Mouse (Mus musculus): Measurements from ENCODE around the gene Csf3.

Gene Csf3

DNA sequence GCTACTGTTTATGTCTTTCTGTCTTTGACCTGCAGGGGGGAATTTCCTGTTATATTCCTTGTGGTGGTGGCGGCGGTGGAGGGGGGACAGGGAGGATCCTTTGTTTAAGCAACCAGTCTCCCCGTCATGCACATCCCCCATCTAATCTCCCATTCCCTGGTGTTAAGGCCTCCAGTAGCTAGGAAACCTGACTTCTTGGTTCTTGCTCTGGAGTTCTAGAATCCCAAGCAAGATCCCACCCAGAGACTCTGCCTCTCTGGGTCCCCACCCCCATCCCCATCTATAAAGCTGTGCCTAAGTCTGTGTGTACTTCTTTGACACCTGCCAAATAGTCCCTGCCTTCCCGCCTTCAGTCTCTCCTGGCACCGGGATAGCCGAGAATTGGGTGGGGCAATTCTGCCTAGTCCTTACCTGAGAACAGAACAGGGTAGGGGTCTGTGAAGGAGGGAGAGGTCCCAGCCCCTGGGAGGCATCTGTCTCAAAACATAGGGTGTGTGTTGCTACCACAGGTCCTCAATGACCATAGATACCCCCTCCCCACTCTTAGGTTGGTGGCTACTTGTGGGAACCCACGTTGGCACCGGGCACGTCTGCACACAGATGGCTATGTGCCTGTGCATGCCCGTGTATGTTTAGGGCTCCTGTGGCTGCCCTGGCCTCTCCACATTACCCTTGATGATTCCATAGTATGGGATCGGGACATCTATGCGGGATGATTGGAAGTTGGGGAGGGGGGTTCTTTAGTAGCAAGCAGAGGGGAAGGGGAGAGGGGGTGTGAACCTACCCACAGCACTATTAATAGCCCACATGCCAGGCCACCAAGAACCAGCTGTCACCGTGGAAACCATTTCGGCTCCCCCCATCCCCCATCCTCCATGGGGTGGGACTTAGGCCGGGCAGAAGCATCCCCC is 47.7 kb downstream of the Csf3 start:
- no peak for DNase-seq (ENCODE audit: low read depth)

DNA sequence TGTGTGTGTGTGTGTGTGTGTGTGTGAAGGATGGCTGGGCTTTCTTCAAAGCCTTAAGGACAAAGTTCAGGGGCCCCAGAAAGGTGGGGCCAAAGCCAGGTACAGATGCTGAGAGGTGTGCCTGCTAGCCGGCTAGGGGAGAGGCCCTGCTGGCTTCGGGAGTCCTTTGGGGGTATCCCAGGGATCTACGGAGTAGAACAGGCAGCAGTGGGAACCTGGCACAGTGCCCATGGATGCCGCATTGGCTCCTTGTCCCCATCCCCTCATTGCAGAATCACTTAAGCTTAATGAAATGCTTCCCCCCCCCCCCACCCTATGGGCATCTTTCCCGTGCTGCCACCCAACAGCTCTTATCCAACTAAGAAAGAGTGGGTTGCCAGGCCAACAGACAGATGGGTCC is 48.7 kb downstream of the Csf3 start:
- DNase-seq (ENCODE audit: low read depth): no peak

DNA sequence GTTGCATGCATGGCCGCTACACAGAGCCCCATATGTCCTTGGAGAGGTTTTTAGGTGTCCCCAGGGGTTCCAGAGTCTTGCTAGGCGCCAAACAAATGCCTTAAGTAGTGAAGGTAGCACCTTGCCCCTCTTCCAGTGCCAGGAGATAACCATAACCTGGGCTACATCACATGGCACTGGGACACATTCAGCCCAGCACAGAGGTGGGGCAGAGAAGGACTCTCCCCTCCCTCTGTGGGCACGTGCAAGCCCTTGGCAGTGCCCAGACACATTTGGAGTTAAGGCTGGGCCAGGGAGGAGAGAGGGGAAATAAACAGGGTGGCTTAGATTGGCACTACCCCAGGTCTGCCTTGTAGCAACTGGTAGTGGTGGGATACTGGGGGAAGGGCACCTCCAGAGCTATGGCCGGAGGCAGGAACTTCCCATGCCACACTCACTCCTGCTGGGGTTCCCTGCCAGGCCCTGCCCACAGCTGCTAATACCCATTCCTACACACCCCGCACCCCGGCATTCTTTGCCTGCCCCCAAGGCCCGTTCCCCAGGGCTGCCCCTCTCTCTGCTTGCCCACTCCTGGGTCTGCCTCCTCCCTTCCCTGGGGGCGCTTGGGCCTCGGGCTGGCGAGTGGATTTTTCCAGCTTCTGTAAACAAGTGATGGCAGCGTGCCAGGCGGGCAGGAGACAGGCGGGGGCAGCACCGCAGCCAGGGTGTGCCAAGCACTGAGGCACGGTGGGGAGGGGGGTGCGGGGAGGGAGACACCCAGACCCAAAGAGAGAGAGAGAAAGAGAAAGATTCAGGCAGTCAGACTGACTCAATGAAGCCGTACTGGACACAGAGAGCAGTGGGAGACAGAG is 49.5 kb downstream of the Csf3 start:
- no peak for DNase-seq (ENCODE audit: low read depth)

DNA sequence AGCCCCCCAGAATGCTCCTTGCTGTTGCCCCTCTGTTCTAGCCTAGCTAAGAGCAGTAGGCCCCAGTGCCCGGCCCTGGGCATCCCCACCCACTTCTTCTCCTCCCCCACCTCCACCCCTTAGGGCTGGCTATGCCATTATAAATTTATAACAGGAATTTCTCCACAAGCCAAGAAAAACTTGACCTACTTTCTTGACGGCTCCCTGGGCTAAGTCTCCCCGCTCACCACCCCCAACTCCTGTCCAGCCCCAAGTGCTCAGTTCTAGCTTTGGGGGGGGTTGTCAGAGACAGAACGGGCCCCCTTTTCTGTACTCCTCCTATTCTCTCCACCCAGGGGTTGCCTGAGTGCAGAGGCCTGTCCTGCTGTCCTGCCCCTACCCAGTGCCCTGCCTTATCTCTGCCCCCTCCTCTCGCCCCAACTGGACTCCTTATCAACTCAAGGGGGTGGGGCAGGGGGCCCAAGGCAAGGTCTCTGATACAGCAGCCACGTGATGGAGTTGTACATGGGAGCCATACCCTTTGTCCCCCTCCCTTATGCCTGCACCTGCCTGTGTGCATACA is 50.2 kb downstream of the Csf3 start:
- no peak for DNase-seq (ENCODE audit: low read depth)

DNA sequence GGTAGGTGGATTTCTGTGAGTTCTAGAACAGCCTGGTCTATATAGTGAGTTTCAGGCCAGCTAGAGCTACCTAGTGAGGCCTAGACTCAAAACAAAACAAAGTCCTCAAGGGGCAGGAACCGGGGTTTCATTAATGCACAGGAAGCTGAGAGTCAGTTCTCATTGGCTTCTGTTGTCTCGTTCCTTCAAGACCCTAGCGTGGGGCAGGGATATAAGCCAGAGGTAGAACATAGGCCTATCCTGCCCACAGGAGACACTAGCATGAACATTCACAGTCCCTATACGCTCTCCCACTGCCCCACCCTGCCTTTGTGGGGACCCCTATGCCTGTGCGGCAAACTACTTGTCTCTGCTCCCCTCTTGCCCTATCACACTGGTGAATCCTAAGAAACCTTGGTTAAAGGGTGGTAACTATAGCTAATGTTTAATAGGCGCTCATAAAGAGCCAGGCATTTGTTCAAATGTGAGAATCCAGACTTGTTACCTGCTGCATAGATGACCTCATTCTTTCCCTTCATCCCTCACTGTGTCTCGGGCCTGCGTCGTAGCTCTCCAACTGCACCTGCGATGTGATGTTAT is 51.6 kb downstream of the Csf3 start:
- DNase-seq (ENCODE audit: low read depth): no peak

All from c-Kit-positive CD71-positive TER-119-negative erythroid progenitor cells, embryonic 14.5 days (primary cell).